Mouse (Mus musculus): Measurements from ENCODE around the gene Cdkn2aipnl. TPM values are rescaled to one million over a fixed set of nuclear protein-coding genes. Genes with fewer than 3 reads are reported as not detected.

The Cdkn2aipnl gene
- polyA plus RNA-seq, 1 experiment from 2014 or later = 125 TPM

- peak within 1 kb of the TSS; percentile 84 for H3K4me3 ChIP-seq (replicated peaks; ENCODE audit: low read depth, low read length)
- H3K4me2 ChIP-seq (ENCODE audit: low read length) = peak within 1 kb of the TSS; percentile 83
- H3K9me3 ChIP-seq (ENCODE audit: control insufficient read depth, low read length) = no peaks in the 10 kb centered on the region
- no peaks in the 10 kb centered on the region for H3K27me3 ChIP-seq (ENCODE audit: control insufficient read depth, insufficient read depth, low read length)
- peak within 1 kb of the TSS; percentile 92 for H3K27ac ChIP-seq (replicated peaks; ENCODE audit: low read depth, low read length)
- H3K36me3 ChIP-seq (ENCODE audit: control insufficient read depth, insufficient read depth, low read length) = no peaks in the 10 kb centered on the region
- ATAC-seq (ENCODE audit: low FRiP score, low TSS enrichment) (peak; percentile 88), DNase-seq (peak; percentile 96)
- H3K4me1 ChIP-seq (ENCODE audit: control insufficient read depth, insufficient read depth, low read length) = peaks cover 5% of the 10 kb centered on the region
- peak within 1 kb of the TSS; percentile 85 for H3K9ac ChIP-seq (replicated peaks; ENCODE audit: low read length)
- WGBS = under 1% methylated on average over 51 of the region's 51 CpGs
These were observed 36.5 kb downstream of the Cdkn2aipnl start, which contains the start of gene Cdkl3 for GRCm38 (mm10) chr11:52003772-52004528. Gene Cdkl3, plus strand, starts transcription at chr11:52004221.

- ATAC-seq (ENCODE audit: low FRiP score, low TSS enrichment) (no peak), DNase-seq (no peak)
- no peaks in the 10 kb centered on the region for H3K36me3 ChIP-seq (ENCODE audit: control insufficient read depth, insufficient read depth, low read length)
- H3K4me2 ChIP-seq (ENCODE audit: low read length) = peak overlapping the region; percentile 34
- 76% methylated on average over 2 of the region's 2 CpGs for WGBS
- no peaks in the 10 kb centered on the region for H3K27me3 ChIP-seq (ENCODE audit: control insufficient read depth, insufficient read depth, low read length)
- H3K9me3 ChIP-seq (ENCODE audit: control insufficient read depth, low read length) = no peaks in the 10 kb centered on the region
- no peak overlapping the region for H3K27ac ChIP-seq (replicated peaks; ENCODE audit: low read depth, low read length)
- H3K9ac ChIP-seq (replicated peaks; ENCODE audit: low read length) = no peak overlapping the region; the same call in 1 of the 2 replicates
- 0 out of 2 replicates have a peak overlapping the region, but pooled peaks have one; percentile 8 for H3K4me3 ChIP-seq (replicated peaks; ENCODE audit: low read depth, low read length)
- H3K4me1 ChIP-seq (ENCODE audit: control insufficient read depth, insufficient read depth, low read length) = peaks cover 4% of the 10 kb centered on the region; the same call in 1 of the 2 replicates
These were observed 38.1 kb downstream of the Cdkn2aipnl start for GRCm38 (mm10) chr11:52005586-52005985.

- no peak overlapping the region for H3K27ac ChIP-seq (replicated peaks; ENCODE audit: low read depth, low read length)
- no peaks in the 10 kb centered on the region for H3K36me3 ChIP-seq (ENCODE audit: control insufficient read depth, insufficient read depth, low read length)
- no peak overlapping the region for H3K4me2 ChIP-seq (ENCODE audit: low read length)
- H3K4me3 ChIP-seq (replicated peaks; ENCODE audit: low read depth, low read length) = no peak overlapping the region
- WGBS = 92% methylated on average over 11 of the region's 11 CpGs
- H3K9me3 ChIP-seq (ENCODE audit: control insufficient read depth, low read length) = no peaks in the 10 kb centered on the region
- no peak overlapping the region for H3K9ac ChIP-seq (replicated peaks; ENCODE audit: low read length)
- ATAC-seq (ENCODE audit: low FRiP score, low TSS enrichment) (no peak), DNase-seq (no peak)
- H3K27me3 ChIP-seq (ENCODE audit: control insufficient read depth, insufficient read depth, low read length) = no peaks in the 10 kb centered on the region
- no peaks in the 10 kb centered on the region for H3K4me1 ChIP-seq (ENCODE audit: control insufficient read depth, insufficient read depth, low read length)
These were observed 43.5 kb downstream of the Cdkn2aipnl start for GRCm38 (mm10) chr11:52011011-52011410.

GRCm38 (mm10) chr11:52011541-52011940, 44.1 kb downstream of the Cdkn2aipnl start:
- no peaks in the 10 kb centered on the region for H3K36me3 ChIP-seq (ENCODE audit: control insufficient read depth, insufficient read depth, low read length)
- H3K4me1 ChIP-seq (ENCODE audit: control insufficient read depth, insufficient read depth, low read length) = no peaks in the 10 kb centered on the region
- no peak overlapping the region for H3K27ac ChIP-seq (replicated peaks; ENCODE audit: low read depth, low read length)
- WGBS = 79% methylated on average over 5 of the region's 5 CpGs
- no peak overlapping the region for H3K4me2 ChIP-seq (ENCODE audit: low read length)
- no peak for DNase-seq
- H3K9ac ChIP-seq (replicated peaks; ENCODE audit: low read length) = no peak overlapping the region
- no peak overlapping the region for H3K4me3 ChIP-seq (replicated peaks; ENCODE audit: low read depth, low read length)
- no peaks in the 10 kb centered on the region for H3K9me3 ChIP-seq (ENCODE audit: control insufficient read depth, low read length)
- no peak for ATAC-seq (ENCODE audit: low FRiP score, low TSS enrichment)
- no peaks in the 10 kb centered on the region for H3K27me3 ChIP-seq (ENCODE audit: control insufficient read depth, insufficient read depth, low read length)

GRCm38 (mm10) chr11:52018217-52018616, 50.8 kb downstream of the Cdkn2aipnl start:
- Histone ChIP-seq H3K4me2 (ENCODE audit: low read length) (no peak overlapping the region), H3K4me3 (replicated peaks; ENCODE audit: low read depth, low read length) (no peak overlapping the region), H3K27me3 (ENCODE audit: control insufficient read depth, insufficient read depth, low read length) (no peaks in the 10 kb centered on the region), H3K9ac (replicated peaks; ENCODE audit: low read length) (no peak overlapping the region), H3K27ac (replicated peaks; ENCODE audit: low read depth, low read length) (no peak overlapping the region), H3K36me3 (ENCODE audit: control insufficient read depth, insufficient read depth, low read length) (peaks cover 4% of the 10 kb centered on the region; the same call in 1 of the 2 replicates), H3K9me3 (ENCODE audit: control insufficient read depth, low read length) (no peaks in the 10 kb centered on the region), H3K4me1 (ENCODE audit: control insufficient read depth, insufficient read depth, low read length) (no peaks in the 10 kb centered on the region)
- ATAC-seq (ENCODE audit: low FRiP score, low TSS enrichment) (no peak), DNase-seq (no peak)
- 92% methylated on average over 9 of the region's 9 CpGs for WGBS

Other genes starting within 250 kb of the Cdkn2aipnl start
- gene Sec24a, start 204.0 kb upstream of the Cdkn2aipnl start, polyA plus RNA-seq (2014; fragmentation: Nextera tagmentation; extraction: Ambion mirVana) = 15.0 and 16.9 TPM in 2 replicates
- 188 and 211 TPM in 2 replicates for gene Sar1b, start 204.0 kb upstream of the Cdkn2aipnl start, polyA plus RNA-seq (2014; fragmentation: Nextera tagmentation; extraction: Ambion mirVana)
- 0.28 and 0.30 TPM in 2 replicates for gene Jade2, start 110.0 kb upstream of the Cdkn2aipnl start, polyA plus RNA-seq (2014; fragmentation: Nextera tagmentation; extraction: Ambion mirVana)
- 183 and 186 TPM in 2 replicates for gene Ube2b, start 33.1 kb downstream of the Cdkn2aipnl start, polyA plus RNA-seq (2014; fragmentation: Nextera tagmentation; extraction: Ambion mirVana)
- gene Cdkl3, start 36.6 kb downstream of the Cdkn2aipnl start, polyA plus RNA-seq (2014; fragmentation: Nextera tagmentation; extraction: Ambion mirVana) = 28.8 and 32.9 TPM in 2 replicates
- gene Ppp2ca, start 131.0 kb downstream of the Cdkn2aipnl start, polyA plus RNA-seq (2014; fragmentation: Nextera tagmentation; extraction: Ambion mirVana) = 140 and 162 TPM in 2 replicates
- gene Olfr1373, start 177.9 kb downstream of the Cdkn2aipnl start, polyA plus RNA-seq (2014; fragmentation: Nextera tagmentation; extraction: Ambion mirVana) = not detected in 2 replicates
- gene Olfr1371, start 246.3 kb downstream of the Cdkn2aipnl start, polyA plus RNA-seq (2014; fragmentation: Nextera tagmentation; extraction: Ambion mirVana) = not detected in 2 replicates

All from midbrain, embryonic 14.5 days (tissue).